Mouse (Mus musculus) gastrocnemius, postnatal 25 days (tissue): ENCODE results near the gene Lrrc40. TPM values are rescaled to one million over a fixed set of nuclear protein-coding genes. Genes with fewer than 3 reads are reported as not detected.
A peak's percentile ranks its signal among the peaks of the same experiment; 100 is the strongest.

Experiments
- DNase-seq: peaks from one replicate; pipeline ENCODE4 v3.0.0; 2022
- long read RNA-seq, 2 experiments: library from polyadenylated mRNA; stranded (forward); transcript quantifications; one replicate each; pipeline ENCODE4 v2.0.0; 2021
- total RNA-seq, 2 experiments: library from RNA; stranded (reverse); gene quantifications; 1 replicate in 1 of 2; 2 replicates in 1 of 2; pipeline ENCODE4 v1.2.3; 2021

Lrrc40 gene
- total RNA-seq, result 1 to 10 TPM; 6.4 to 7.0 TPM
- long read RNA-seq, experiment 1, full-length matches to known transcripts, result 2 of 7 reads
- long read RNA-seq, experiment 1, partial matches to known transcripts, result 0 of 7 reads
- long read RNA-seq, experiment 1, other reads (novel, unspliced or antisense), result 5 of 7 reads
- long read RNA-seq, experiment 2, full-length matches to known transcripts, result 15 of 20 reads
- long read RNA-seq, experiment 2, partial matches to known transcripts, result 0 of 20 reads
- long read RNA-seq, experiment 2, other reads (novel, unspliced or antisense), result 5 of 20 reads

- DNase-seq, result peak; percentile 90
Observed at GRCm38 (mm10) chr3:158036329-158036988, at the start of gene Lrrc40, which contains the start of gene Srsf11. Gene Lrrc40, plus strand, starts transcription at chr3:158036662. Gene Srsf11, minus strand, starts transcription at chr3:158036639.

- no peak for DNase-seq
Observed at GRCm38 (mm10) chr3:157993322-157993721, 43.1 kb upstream of the Lrrc40 start.

- DNase-seq, result no peak
Observed at GRCm38 (mm10) chr3:157995726-157996125, 40.7 kb upstream of the Lrrc40 start.

GRCm38 (mm10) chr3:157998742-157999369, 37.6 kb upstream of the Lrrc40 start:
- DNase-seq, result no peak

- no peak for DNase-seq
Observed at GRCm38 (mm10) chr3:158008647-158009046, 27.8 kb upstream of the Lrrc40 start.

GRCm38 (mm10) chr3:158009762-158010320, 26.6 kb upstream of the Lrrc40 start:
- DNase-seq, result no peak

GRCm38 (mm10) chr3:158031371-158031925, 5.0 kb upstream of the Lrrc40 start:
- DNase-seq, result peak; percentile 76

- no peak for DNase-seq
Observed at GRCm38 (mm10) chr3:158032106-158032505, 4.4 kb upstream of the Lrrc40 start.

GRCm38 (mm10) chr3:158035866-158036265, 596 bp upstream of the Lrrc40 start:
- DNase-seq, result no peak

GRCm38 (mm10) chr3:158038106-158038505, 1.6 kb downstream of the Lrrc40 start:
- DNase-seq, result no peak

- no peak for DNase-seq
Observed at GRCm38 (mm10) chr3:158040755-158041154, 4.3 kb downstream of the Lrrc40 start.

GRCm38 (mm10) chr3:158049508-158049907, 13.0 kb downstream of the Lrrc40 start:
- DNase-seq, result no peak

- DNase-seq, result no peak
Observed at GRCm38 (mm10) chr3:158060621-158061291, 24.3 kb downstream of the Lrrc40 start.

- no peak for DNase-seq
Observed at GRCm38 (mm10) chr3:158061811-158062523, 25.5 kb downstream of the Lrrc40 start.

- no peak for DNase-seq
Observed at GRCm38 (mm10) chr3:158065256-158065655, 28.8 kb downstream of the Lrrc40 start.

- DNase-seq, result no peak
Observed at GRCm38 (mm10) chr3:158067916-158068315, 31.5 kb downstream of the Lrrc40 start.

GRCm38 (mm10) chr3:158068613-158069263, 32.3 kb downstream of the Lrrc40 start:
- DNase-seq, result no peak

GRCm38 (mm10) chr3:158075004-158075403, 38.5 kb downstream of the Lrrc40 start:
- DNase-seq, result no peak

GRCm38 (mm10) chr3:158076685-158077379, 40.4 kb downstream of the Lrrc40 start:
- no peak for DNase-seq

- no peak for DNase-seq
Observed at GRCm38 (mm10) chr3:158077380-158077772, 40.9 kb downstream of the Lrrc40 start.
